Mouse (Mus musculus): Measurements from ENCODE around the gene Runx1.

DNA sequence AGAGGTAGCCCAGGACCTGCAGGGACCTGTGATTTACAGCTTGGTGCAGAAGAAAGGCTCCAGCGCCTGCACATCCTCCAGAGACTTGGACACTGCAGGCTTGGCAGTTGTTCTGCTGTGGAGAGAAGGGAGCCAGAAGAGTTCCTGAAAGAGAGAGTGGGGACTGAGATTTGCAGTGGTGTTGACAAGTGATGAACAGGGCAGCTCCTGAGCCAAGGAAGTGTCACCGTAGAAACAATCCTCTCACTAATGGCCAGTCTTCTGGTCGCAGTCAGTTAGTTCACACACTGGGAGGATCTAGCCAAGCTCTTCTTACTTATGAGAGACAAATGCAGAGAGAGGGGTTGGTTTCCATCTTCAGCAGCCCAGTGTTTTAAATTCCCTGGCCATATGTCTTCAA is 24.5 kb upstream of the Runx1 start:
- TF ChIP-seq CTCF (IDR thresholded peaks at IDR 0.05; ENCODE audit: low read depth): no peak
- TF ChIP-seq EP300 (IDR thresholded peaks at IDR 0.05; ENCODE audit: low read depth): no peak

All from liver, embryonic 14.5 days (tissue).